Mouse (Mus musculus) cortical plate, adult 2 months (tissue): Measurements from ENCODE around the gene B3galt4. TPM values are rescaled to one million over a fixed set of nuclear protein-coding genes. Genes with fewer than 3 reads are reported as not detected.
A peak's percentile ranks its signal among the peaks of the same experiment; 100 is the strongest.

Experiments
- H3K27ac ChIP-seq: fragments of 200-500 bp; 2 replicates; pipeline ENCODE4 v1.5.1; 2012; ENCODE audit warnings: low read length, control low read depth, inconsistent platforms; ENCODE audit not compliant: insufficient read depth
- H3K4me1 ChIP-seq: fragments of 200-500 bp; 2 replicates; pipeline ENCODE4 v1.6.1; 2011; ENCODE audit warnings: low read length; ENCODE audit not compliant: control insufficient read depth, insufficient read depth
- H3K4me3 ChIP-seq: fragments of 200-500 bp; 2 replicates; pipeline ENCODE4 v1.5.1; 2011; ENCODE audit warnings: mild to moderate bottlenecking, low read length, control low read depth; ENCODE audit not compliant: insufficient read depth
- CTCF ChIP-seq: fragments of 200-500 bp; IDR thresholded peaks from 2 replicates; pipeline ENCODE4 v1.5.1; 2011; ENCODE audit warnings: mild to moderate bottlenecking, control low read depth, low read length; ENCODE audit not compliant: insufficient read depth; ENCODE audit errors: extremely low read depth
- POLR2A ChIP-seq: fragments of 200-500 bp; IDR thresholded peaks from 2 replicates; pipeline ENCODE4 v1.6.1; 2011; ENCODE audit warnings: mild to moderate bottlenecking, low read length, control low read depth; ENCODE audit not compliant: insufficient read depth; ENCODE audit errors: extremely low read depth
- polyA plus RNA-seq: library from polyadenylated mRNA; depleted of rRNA; stranded (reverse); fragments of >200 nt; gene quantifications from 2 replicates; pipeline ENCODE4 v1.2.3, GENCODE M21; 2012

B3galt4 gene
- polyA plus RNA-seq, 1 experiment = 7.0 TPM

DNA sequence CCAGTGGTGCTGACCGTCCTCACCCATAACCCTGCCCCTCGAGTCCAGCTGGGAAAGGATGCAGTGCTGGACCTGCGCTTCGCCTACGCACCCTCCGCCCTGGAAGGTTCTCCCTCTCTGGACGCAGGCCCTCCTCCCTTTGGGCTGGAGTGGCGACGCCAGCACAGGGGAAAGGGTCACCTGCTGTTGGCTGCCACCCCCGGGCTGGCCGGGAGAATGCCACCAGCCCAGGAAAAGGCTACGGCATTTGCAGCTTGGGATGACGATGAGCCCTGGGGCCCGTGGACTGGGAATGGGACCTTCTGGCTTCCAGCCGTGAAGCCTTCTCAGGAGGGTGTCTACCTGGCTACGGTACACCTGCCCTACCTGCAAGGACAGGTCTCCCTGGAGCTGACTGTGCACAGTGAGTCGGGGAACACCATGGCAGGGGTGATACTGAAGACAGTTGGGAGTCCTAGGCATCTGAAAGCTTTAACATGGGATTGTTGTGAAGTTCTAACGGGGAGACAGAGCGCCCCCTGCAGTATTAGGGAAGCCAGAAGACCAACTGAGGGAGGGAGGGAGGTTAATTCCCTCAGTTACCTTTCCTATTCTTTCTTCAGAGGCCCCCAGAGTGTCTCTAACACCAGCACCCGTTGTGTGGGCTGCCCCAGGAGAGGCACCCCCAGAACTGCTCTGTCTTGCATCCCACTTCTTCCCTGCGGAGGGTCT lies 25.7 kb downstream of the B3galt4 start:
- no peak for TF ChIP-seq CTCF
- no peak for TF ChIP-seq POLR2A
- H3K27ac ChIP-seq = no peak overlapping the region
- H3K4me1 ChIP-seq = no peaks in the 10 kb centered on the region
- no peak overlapping the region for H3K4me3 ChIP-seq

DNA sequence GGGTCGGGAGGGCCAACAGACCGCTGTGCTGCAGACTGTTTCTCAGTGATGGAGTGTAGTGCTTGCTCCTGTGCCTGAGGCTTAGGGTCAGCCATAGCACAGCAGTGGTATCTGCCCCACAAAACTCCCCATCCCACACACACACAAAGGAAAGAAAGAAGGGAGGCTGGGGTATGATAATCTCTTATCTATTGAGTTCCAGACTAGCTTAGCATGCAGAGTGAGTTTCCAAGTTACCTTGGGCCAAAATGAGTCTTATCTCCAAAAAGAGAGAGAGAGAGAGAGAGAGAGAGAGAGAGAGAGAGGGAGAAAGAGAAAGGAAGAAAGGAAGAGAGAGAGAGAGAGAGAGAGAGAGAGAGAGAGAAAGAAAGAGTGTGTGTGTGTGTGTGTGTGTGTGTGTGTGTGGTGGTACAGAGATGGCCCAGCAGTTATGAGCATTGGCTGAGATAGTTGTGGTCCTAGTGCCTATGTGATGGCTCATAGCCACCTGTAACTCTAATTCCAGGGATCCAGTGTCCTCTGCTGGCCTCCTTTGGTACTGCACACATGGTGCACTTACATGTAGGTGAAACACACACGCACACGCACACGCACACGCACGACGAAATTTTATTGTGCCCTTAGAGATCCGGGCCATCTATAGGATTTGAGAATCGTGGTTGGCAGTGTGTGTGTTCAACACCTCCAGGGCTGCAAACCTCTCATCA lies 26.6 kb downstream of the B3galt4 start:
- Histone ChIP-seq H3K4me1 (no peaks in the 10 kb centered on the region), H3K27ac (no peak overlapping the region), H3K4me3 (no peak overlapping the region)
- TF ChIP-seq CTCF (peak; percentile 40), POLR2A (no peak)

DNA sequence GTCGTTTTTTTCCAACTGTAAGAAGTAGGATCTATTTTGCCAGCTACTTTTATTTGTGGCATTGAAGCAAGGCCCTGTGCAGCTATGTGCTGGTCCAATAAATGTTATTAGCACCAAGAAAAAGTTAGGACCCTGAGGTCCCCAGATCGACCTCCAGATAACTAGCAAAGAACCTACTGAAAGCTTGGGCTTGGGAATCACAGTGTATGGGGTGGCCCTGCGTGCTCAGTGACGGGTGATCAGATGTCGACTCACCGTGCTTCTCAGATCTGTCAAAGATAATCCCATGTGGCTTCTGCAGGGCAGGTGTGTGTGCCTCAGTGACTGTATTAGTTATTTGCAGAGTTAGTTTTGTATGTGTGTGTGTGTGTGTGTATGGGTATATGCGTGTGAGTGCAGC lies 29.9 kb downstream of the B3galt4 start:
- H3K4me1 ChIP-seq = no peaks in the 10 kb centered on the region
- H3K4me3 ChIP-seq = no peak overlapping the region
- TF ChIP-seq POLR2A (no peak), CTCF (no peak)
- no peak overlapping the region for H3K27ac ChIP-seq

DNA sequence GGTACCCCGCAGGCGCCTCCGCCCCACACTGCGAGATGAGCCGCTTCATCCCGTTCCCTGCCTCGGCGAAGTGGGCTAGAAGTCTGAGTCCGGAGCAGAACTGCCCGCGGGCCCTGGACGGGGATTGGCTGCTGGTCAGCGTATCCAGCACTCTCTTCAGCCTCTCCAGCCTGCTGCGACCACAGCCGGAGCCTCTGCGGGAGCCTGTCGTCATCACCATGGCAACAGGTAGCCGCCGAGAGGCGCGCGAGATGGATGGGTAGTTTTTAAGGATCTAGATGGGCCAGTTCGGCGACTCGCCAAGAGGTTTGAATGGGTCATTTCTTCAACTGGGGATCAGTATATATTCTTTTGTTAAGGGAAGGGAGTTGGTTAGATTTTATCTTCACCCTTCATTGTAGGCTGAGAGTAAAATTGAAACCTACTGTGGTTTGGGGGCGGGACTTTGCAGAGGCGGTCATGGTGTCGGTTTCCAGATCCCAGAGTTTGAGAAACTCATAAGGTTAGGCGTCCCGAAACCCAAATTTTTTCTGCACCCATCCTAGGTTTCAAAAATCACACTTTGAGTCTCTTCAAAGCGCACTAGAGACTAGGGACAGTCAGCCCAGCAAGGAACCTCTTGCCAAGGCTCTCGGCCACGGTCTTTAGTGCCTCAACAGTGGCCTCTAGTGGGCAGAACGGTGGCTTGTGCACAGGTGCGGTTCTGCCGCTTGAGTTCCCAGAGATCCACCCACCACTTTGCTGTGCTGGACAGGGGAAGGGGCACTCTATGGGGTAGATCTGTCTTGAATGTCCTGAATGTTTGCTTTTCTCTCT lies 30.8 kb downstream of the B3galt4 start:
- no peak overlapping the region for H3K27ac ChIP-seq
- TF ChIP-seq CTCF (peak; percentile 77), POLR2A (no peak)
- no peaks in the 10 kb centered on the region for H3K4me1 ChIP-seq
- peak overlapping the region; percentile 69 for H3K4me3 ChIP-seq

DNA sequence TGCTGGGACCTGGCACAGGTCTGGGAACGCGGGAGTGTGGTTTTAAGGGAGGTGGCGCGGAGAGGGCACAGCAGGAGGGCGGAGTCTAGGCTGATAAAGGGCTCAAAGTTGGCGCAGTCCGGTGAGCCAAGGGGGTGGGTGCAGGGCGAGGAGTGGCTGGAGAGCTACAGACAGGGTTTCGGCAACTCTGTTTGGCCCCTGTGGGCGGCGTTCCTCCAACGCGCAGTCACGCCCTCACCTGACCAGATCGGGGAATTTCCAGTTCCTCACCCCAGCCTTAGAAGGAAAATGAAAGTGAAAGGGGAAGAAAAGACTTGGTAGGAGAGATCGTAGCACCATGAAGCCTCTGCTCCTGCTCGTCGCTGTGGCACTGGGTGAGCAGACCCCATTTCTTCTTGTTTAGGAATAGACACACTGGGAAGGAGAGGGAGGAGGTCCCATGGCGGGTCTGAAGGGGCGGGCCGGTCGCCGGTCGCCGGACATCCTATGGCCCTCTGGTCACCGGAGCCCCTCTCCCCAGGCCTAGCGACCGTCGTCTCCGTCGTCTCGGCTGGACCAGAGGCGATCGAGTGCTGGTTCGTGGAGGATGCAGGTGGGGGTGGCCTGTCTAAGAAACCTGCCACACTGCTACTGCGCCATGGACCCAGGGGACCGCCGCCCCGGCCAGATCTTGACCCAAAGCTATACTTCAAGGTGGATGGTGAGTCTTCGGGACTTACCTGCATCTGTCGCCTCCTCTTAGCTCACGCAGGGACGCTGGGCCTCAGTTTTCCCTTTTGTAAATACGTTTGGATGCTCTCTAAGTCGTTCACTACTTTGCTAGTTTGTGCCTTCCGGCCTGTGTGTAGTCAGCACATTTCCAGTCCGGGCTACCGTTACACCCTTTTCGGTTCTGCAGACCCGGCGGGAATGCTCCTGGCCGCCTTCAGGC lies 31.7 kb downstream of the B3galt4 start:
- TF ChIP-seq POLR2A = 0 out of 2 replicates have a peak, but pooled peaks have one; percentile 8
- TF ChIP-seq CTCF = no peak
- peak overlapping the region; percentile 69 for H3K4me3 ChIP-seq
- H3K27ac ChIP-seq = no peak overlapping the region
- no peaks in the 10 kb centered on the region for H3K4me1 ChIP-seq

DNA sequence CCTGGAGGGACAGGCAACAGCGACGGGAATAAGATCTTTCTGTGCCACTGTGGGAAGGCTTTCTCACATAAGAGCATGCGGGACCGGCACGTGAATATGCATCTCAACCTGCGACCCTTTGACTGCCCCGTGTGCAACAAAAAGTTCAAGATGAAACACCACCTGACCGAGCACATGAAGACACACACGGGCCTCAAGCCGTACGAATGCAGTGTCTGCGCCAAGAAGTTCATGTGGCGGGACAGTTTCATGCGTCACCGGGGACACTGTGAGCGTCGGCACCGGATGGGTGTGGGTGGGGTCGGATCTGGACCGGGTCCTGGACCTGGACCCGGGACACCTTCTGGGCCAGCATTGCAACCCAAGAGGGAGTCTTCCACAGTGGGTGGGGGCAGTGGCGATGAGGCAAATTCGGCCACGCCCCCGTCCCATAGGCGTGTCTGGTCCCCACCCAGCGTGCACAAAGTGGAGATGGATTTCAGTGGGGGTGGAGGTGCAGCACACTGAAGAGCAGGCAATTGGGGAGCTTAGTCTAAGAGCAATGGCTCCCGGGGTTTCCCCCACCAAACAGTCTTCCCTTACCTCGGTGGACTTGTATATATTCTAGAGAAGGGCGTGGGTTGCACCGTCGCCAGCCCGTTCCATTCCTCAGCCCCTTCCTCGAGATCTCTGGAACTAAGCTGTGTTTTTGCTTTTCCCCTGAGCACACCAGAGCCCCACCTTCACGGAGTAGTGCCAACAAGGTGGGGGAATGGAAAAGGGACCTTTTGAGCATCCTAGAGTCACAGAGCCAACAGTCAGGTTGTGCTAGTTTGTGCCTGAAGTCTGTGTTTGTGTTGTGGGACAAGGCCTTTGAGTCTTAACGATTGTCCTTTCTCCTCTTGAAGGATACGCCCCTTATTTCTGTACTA lies 32.7 kb downstream of the B3galt4 start:
- Histone ChIP-seq H3K4me1 (no peaks in the 10 kb centered on the region), H3K27ac (no peak overlapping the region), H3K4me3 (peak overlapping the region; percentile 69)
- no peak for TF ChIP-seq CTCF
- no peak for TF ChIP-seq POLR2A

DNA sequence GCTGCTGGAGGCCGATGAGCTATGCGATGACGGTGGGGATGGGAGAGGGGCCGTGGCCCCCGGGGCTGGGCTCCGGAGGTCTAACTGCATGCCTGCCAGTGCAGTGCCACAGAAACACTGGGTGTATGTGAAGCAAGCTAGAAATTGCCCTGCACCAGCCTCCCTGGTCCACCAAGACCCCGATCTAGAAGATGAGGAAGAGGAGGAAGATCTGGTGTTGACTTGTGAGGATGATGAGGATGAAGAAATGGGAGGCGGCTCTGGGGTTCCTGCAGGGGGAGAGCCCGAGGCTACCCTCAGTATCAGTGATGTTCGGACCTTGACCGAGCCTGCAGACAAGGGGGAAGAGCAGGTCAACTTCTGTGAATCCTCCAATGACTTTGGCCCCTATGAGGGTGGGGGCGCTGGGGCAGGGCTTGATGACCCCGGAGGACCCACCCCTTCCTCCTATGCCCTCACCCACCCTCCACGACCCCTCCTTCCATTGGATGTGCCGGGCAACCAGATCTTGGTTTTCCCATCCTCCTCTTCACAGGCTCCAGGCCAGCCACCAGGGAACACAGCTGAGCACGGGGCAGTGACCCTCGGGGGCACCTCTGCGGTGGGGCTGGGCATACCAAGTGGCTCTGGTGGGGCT lies 33.5 kb downstream of the B3galt4 start:
- TF ChIP-seq CTCF (no peak), POLR2A (no peak)
- no peak overlapping the region for H3K27ac ChIP-seq
- no peaks in the 10 kb centered on the region for H3K4me1 ChIP-seq
- no peak overlapping the region for H3K4me3 ChIP-seq
